Mouse (Mus musculus) midbrain, embryonic 11.5 days (tissue): Measurements from ENCODE around the gene Mov10. TPM values are rescaled to one million over a fixed set of nuclear protein-coding genes. Genes with fewer than 3 reads are reported as not detected.
A peak's percentile ranks its signal among the peaks of the same experiment; 100 is the strongest.
"Not testable (repeated sequence)": the region's sequence is repeated elsewhere in the genome, so short reads cannot be mapped to it uniquely, and the experiment has no call there.

Source experiments
- ATAC-seq: fragments of 200-750 bp; cut with Nextera tagmentation; 2 replicates; pipeline ENCODE4 v1.8.0; 2017; ENCODE audit warnings: moderate TSS enrichment, moderate library complexity; ENCODE audit not compliant: low FRiP score
- DNase-seq: peaks from one replicate; pipeline ENCODE4 v3.0.0; 2015; ENCODE audit warnings: low spot score; ENCODE audit errors: missing footprints
- H3K27ac ChIP-seq: fragments of 300-500 bp; sonication (generic); 2 replicates; pipeline ENCODE4 v1.5.1; 2014; ENCODE audit warnings: low read depth, low read length
- H3K27me3 ChIP-seq: fragments of 300-500 bp; sonication (generic); 2 replicates; pipeline ENCODE4 v1.6.1; 2014; ENCODE audit warnings: mild to moderate bottlenecking, low read length, moderate library complexity, mixed read lengths; ENCODE audit not compliant: control insufficient read depth, insufficient read depth
- H3K36me3 ChIP-seq: fragments of 300-500 bp; sonication (generic); 2 replicates; pipeline ENCODE4 v1.6.1; 2014; ENCODE audit warnings: mild to moderate bottlenecking, low read length, moderate library complexity, mixed read lengths; ENCODE audit not compliant: control insufficient read depth, insufficient read depth
- H3K4me1 ChIP-seq: fragments of 300-500 bp; sonication (generic); 2 replicates; pipeline ENCODE4 v1.6.1; 2014; ENCODE audit warnings: low read length; ENCODE audit not compliant: control insufficient read depth, insufficient read depth
- H3K4me2 ChIP-seq: fragments of 300-500 bp; sonication (generic); 2 replicates; pipeline ENCODE4 v1.6.1; 2014; ENCODE audit warnings: mild to moderate bottlenecking, moderate library complexity
- H3K4me3 ChIP-seq: fragments of 300-500 bp; sonication (generic); 2 replicates; pipeline ENCODE4 v1.5.1; 2014; ENCODE audit warnings: low read depth, low read length
- H3K9ac ChIP-seq: fragments of 300-500 bp; sonication (generic); 2 replicates; pipeline ENCODE4 v1.6.1; 2014; ENCODE audit warnings: low read length
- H3K9me3 ChIP-seq: fragments of 300-500 bp; sonication (generic); 2 replicates; pipeline ENCODE4 v1.6.1; 2016; ENCODE audit warnings: low read length; ENCODE audit not compliant: control insufficient read depth
- WGBS: fragments of 180-500 bp; shearing (Covaris S2); extraction: QIAGEN DNeasy Blood & Tissue Kit; methylation state at CpG from one replicate; pipeline ENCODE4 v1.1.7; 2014; 5-methylcytosine and 5-hydroxymethylcytosine counted together
- polyA plus RNA-seq: library from polyadenylated mRNA; unstranded; fragments of >200 nt; fragmentation: Nextera tagmentation; extraction: Ambion mirVana; gene quantifications from 2 replicates; pipeline ENCODE4 v1.2.1, GENCODE M21; 2014

Mov10 gene
- polyA plus RNA-seq, 1 experiment from 2014 or later: 9.5 TPM

GRCm38 (mm10) chr3:104767141-104767540 is 51.2 kb downstream of the Mov10 start:
- DNase-seq (peak; percentile 57), ATAC-seq (no peak)
- Histone ChIP-seq H3K9ac (no peak overlapping the region), H3K9me3 (no peaks in the 10 kb centered on the region), H3K4me2 (no peak overlapping the region), H3K27ac (no peak overlapping the region), H3K4me1 (no peaks in the 10 kb centered on the region), H3K4me3 (no peak overlapping the region), H3K27me3 (no peaks in the 10 kb centered on the region), H3K36me3 (no peaks in the 10 kb centered on the region)
- 57% methylated on average over 2 of the region's 2 CpGs for WGBS

GRCm38 (mm10) chr3:104765021-104765420 is 53.3 kb downstream of the Mov10 start:
- H3K4me1 ChIP-seq: no peaks in the 10 kb centered on the region
- no peak overlapping the region for H3K9ac ChIP-seq
- no peak overlapping the region for H3K27ac ChIP-seq
- WGBS: 29% methylated on average over 4 of the region's 4 CpGs
- no peaks in the 10 kb centered on the region for H3K36me3 ChIP-seq
- no peak overlapping the region for H3K4me2 ChIP-seq
- DNase-seq (peak; percentile 88), ATAC-seq (no peak)
- no peak overlapping the region for H3K4me3 ChIP-seq
- H3K27me3 ChIP-seq: no peaks in the 10 kb centered on the region; the same call in 1 of the 2 replicates
- no peaks in the 10 kb centered on the region for H3K9me3 ChIP-seq

GRCm38 (mm10) chr3:104762103-104762863 is 56.1 kb downstream of the Mov10 start:
- 16% methylated on average over 19 of the region's 20 CpGs for WGBS
- H3K4me1 ChIP-seq, ATAC-seq, H3K9me3 ChIP-seq, H3K27me3 ChIP-seq, H3K36me3 ChIP-seq, H3K27ac ChIP-seq, H3K4me3 ChIP-seq, H3K9ac ChIP-seq, H3K4me2 ChIP-seq: not testable (repeated sequence)
- peak; percentile 79 for DNase-seq

GRCm38 (mm10) chr3:104758869-104759268 is 59.5 kb downstream of the Mov10 start:
- Histone ChIP-seq H3K4me2 (peak overlapping the region; percentile 49), H3K27ac (no peak overlapping the region), H3K9me3 (no peaks in the 10 kb centered on the region), H3K36me3 (no peaks in the 10 kb centered on the region), H3K9ac (peak overlapping the region; percentile 46), H3K4me1 (no peaks in the 10 kb centered on the region), H3K4me3 (peak overlapping the region; percentile 26), H3K27me3 (no peaks in the 10 kb centered on the region; the same call in 1 of the 2 replicates)
- 10% methylated on average over 5 of the region's 5 CpGs for WGBS
- peak; percentile 54; the same call in 1 of the 2 replicates for ATAC-seq
- peak; percentile 83 for DNase-seq

- Histone ChIP-seq H3K9me3 (no peaks in the 10 kb centered on the region), H3K27me3 (no peaks in the 10 kb centered on the region; the same call in 1 of the 2 replicates), H3K4me3 (peak overlapping the region; percentile 26), H3K4me1 (no peaks in the 10 kb centered on the region), H3K9ac (peak overlapping the region; percentile 46), H3K27ac (no peak overlapping the region), H3K4me2 (peak overlapping the region; percentile 49), H3K36me3 (no peaks in the 10 kb centered on the region)
- ATAC-seq (peak; percentile 92), DNase-seq (peak; percentile 99)
- 2% methylated on average over 27 of the region's 27 CpGs for WGBS
Observed at GRCm38 (mm10) chr3:104758406-104758805, 60.0 kb downstream of the Mov10 start.

GRCm38 (mm10) chr3:104752845-104753244 is 65.5 kb downstream of the Mov10 start:
- H3K27ac ChIP-seq, H3K4me1 ChIP-seq, H3K4me2 ChIP-seq, H3K36me3 ChIP-seq, H3K9me3 ChIP-seq, H3K4me3 ChIP-seq, H3K9ac ChIP-seq, ATAC-seq, H3K27me3 ChIP-seq: not testable (repeated sequence)
- WGBS: 14% methylated on average over 19 of the region's 25 CpGs
- DNase-seq: peak; percentile 77

Other genes starting within 250 kb of the Mov10 start
- gene Slc16a1, start 179.9 kb downstream of the Mov10 start, polyA plus RNA-seq: 31.9 and 36.3 TPM in 2 replicates
- 0.44 and 0.97 TPM in 2 replicates for gene Ppm1j, start 37.5 kb downstream of the Mov10 start, polyA plus RNA-seq
- gene Fam19a3, start 36.7 kb downstream of the Mov10 start, polyA plus RNA-seq: not detected in 2 replicates
- gene Rhoc, start 30.2 kb downstream of the Mov10 start, polyA plus RNA-seq: 78.2 and 82.0 TPM in 2 replicates
- gene St7l, start 45.4 kb upstream of the Mov10 start, polyA plus RNA-seq: 36.3 and 40.3 TPM in 2 replicates
- 268 and 275 TPM in 2 replicates for gene Capza1, start 45.9 kb upstream of the Mov10 start, polyA plus RNA-seq
- gene Wnt2b, start 143.4 kb upstream of the Mov10 start, polyA plus RNA-seq: 1.2 TPM in 2 replicates
- 47.4 and 51.4 TPM in 2 replicates for gene Cttnbp2nl, start 234.6 kb upstream of the Mov10 start, polyA plus RNA-seq
- not detected in 2 replicates for gene 4930564D02Rik, start 248.3 kb upstream of the Mov10 start, polyA plus RNA-seq